Mouse (Mus musculus): ENCODE measurements around the gene Slc35b1.

DNA sequence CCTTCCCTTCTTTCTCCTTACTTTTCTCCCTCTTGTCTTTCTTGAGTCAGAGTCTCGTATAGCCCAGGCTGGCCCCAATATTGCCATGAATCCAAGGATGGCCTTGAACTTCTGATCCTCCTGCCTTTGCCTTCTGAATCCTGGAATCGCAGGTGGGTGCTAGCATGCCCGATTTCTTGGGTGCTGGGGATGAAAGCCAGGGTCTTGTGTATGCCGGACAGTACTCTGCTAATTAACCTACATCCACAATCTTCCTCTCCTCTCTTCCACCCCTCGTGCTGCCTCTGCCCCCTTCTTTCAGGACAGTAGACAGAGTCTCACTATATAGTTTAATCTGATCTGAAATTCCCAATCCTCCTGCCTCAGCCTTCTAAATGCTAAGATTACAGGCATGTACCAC, 17.1 kb downstream of the Slc35b1 start:
- TF ChIP-seq POLR2A (IDR thresholded peaks at IDR 0.05; ENCODE audit: low read depth, low read length) (no peak), CTCF (conservative IDR thresholded peaks at IDR 0.05; ENCODE audit: insufficient read depth, insufficient read length, low read depth, low read length) (no peak)
